Comparison of ENCODE assay signal across 8 mouse cellular contexts in genomic region chr11:113752158-113752661, GRCm38 (mm10). TPM values are rescaled to one million over a fixed set of nuclear protein-coding genes. Genes with fewer than 3 reads are reported as not detected.
DNase-seq lines count a peak whose midpoint lies in the region; ATAC-seq lines count a peak whose summit lies in the region.

No protein-coding gene starts in this region.

- H3K27ac ChIP-seq in forebrain, embryonic 15.5 days (replicated peaks), result peak overlapping the region; percentile 97
- peak overlapping the region; percentile 98 for H3K27ac ChIP-seq in liver, embryonic 15.5 days (replicated peaks)
- H3K27ac ChIP-seq in stomach, embryonic 14.5 days (ENCODE audit: low read length), result peak overlapping the region; percentile 90

- H3K4me2 ChIP-seq in forebrain, embryonic 15.5 days (replicated peaks), result peak overlapping the region; percentile 81
- peak overlapping the region; percentile 93 for H3K4me2 ChIP-seq in liver, embryonic 15.5 days
- H3K4me2 ChIP-seq in stomach, embryonic 14.5 days (replicated peaks; ENCODE audit: low read depth, low read length), result peak overlapping the region; percentile 76

- H3K27me3 ChIP-seq in forebrain, embryonic 15.5 days, result no peaks in the 10 kb centered on the region
- H3K27me3 ChIP-seq in liver, embryonic 15.5 days, result no peaks in the 10 kb centered on the region
- H3K27me3 ChIP-seq in stomach, embryonic 14.5 days (ENCODE audit: control insufficient read depth, insufficient read depth, low read length), result no peaks in the 10 kb centered on the region

- peak overlapping the region; percentile 78 for H3K4me3 ChIP-seq in forebrain, embryonic 15.5 days
- H3K4me3 ChIP-seq in liver, embryonic 15.5 days (replicated peaks), result peak overlapping the region; percentile 87
- peak overlapping the region; percentile 96 for H3K4me3 ChIP-seq in stomach, embryonic 14.5 days (ENCODE audit: low read depth, low read length)

- no peaks in the 10 kb centered on the region for H3K36me3 ChIP-seq in forebrain, embryonic 15.5 days
- H3K36me3 ChIP-seq in liver, embryonic 15.5 days (replicated peaks), result 0 out of 2 replicates have a peak, but pooled peaks cover 5% of the 10 kb centered on the region
- H3K36me3 ChIP-seq in stomach, embryonic 14.5 days (ENCODE audit: control insufficient read depth, insufficient read depth, low read length), result peaks cover 6% of the 10 kb centered on the region; the same call in 1 of the 2 replicates

- intact Hi-C loops in heart, postnatal 10 days (cut with DNase I), result no loop called here

- H3K9ac ChIP-seq in forebrain, embryonic 15.5 days (replicated peaks), result peak overlapping the region; percentile 98
- H3K9ac ChIP-seq in liver, embryonic 15.5 days, result peak overlapping the region; percentile 93
- H3K9ac ChIP-seq in stomach, embryonic 14.5 days (replicated peaks; ENCODE audit: low read depth, low read length), result peak overlapping the region; percentile 94

- no peaks in the 10 kb centered on the region for H3K9me3 ChIP-seq in forebrain, embryonic 15.5 days
- H3K9me3 ChIP-seq in liver, embryonic 15.5 days (replicated peaks), result no peaks in the 10 kb centered on the region
- no peaks in the 10 kb centered on the region for H3K9me3 ChIP-seq in stomach, embryonic 14.5 days (ENCODE audit: control insufficient read depth, low read depth, low read length)

- peak; percentile 4; the same call in 1 of the 2 replicates for ATAC-seq in forebrain, embryonic 15.5 days (replicated peaks)
- peak; percentile 5; the same call in 1 of the 2 replicates for ATAC-seq in liver, embryonic 15.5 days (ENCODE audit: insufficient read depth)
- ATAC-seq in stomach, embryonic 14.5 days (ENCODE audit: insufficient number of reproducible peaks, insufficient read depth, low FRiP score, low read depth), result no peak

- peaks cover 39% of the 10 kb centered on the region for H3K4me1 ChIP-seq in forebrain, embryonic 15.5 days
- H3K4me1 ChIP-seq in liver, embryonic 15.5 days (replicated peaks), result peaks cover 42% of the 10 kb centered on the region
- H3K4me1 ChIP-seq in stomach, embryonic 14.5 days (ENCODE audit: control insufficient read depth, insufficient read depth, low read length), result peaks cover 29% of the 10 kb centered on the region

- peak; percentile 93 for DNase-seq in heart, adult 11 months
- no peak for DNase-seq in heart, postnatal 10 days
- peak; percentile 93 for DNase-seq in ES-CJ7 (ENCODE audit: low read depth, low spot score)
- no peak for DNase-seq in cerebellum, adult 8-10 months
- DNase-seq in thymus, adult 18-20 months, result no peak

- WGBS in forebrain, embryonic 15.5 days, result 24% methylated on average over 15 of the region's 15 CpGs
- 9% methylated on average over 15 of the region's 15 CpGs for WGBS in liver, embryonic 15.5 days (ENCODE audit: insufficient replicate concordance)
- WGBS in stomach, embryonic 14.5 days, result 19% methylated on average over 15 of the region's 15 CpGs

RNA-seq across cellular contexts. Expression of gene Cdc42ep4, which starts 0.5 kb away (rescaled TPM):
- total RNA-seq in heart, postnatal 10 days (2021), result 10 to 100 TPM; 23.6 to 33.0 TPM
- polyA plus RNA-seq in forebrain, embryonic 15.5 days (2015; fragmentation: Nextera tagmentation; extraction: Ambion mirVana), result 91.5 and 97.2 TPM in 2 replicates
- polyA plus RNA-seq in liver, embryonic 15.5 days (2015; fragmentation: Nextera tagmentation; extraction: Ambion mirVana), result 17.1 and 19.8 TPM in 2 replicates
- 51.5 and 51.6 TPM in 2 replicates for polyA plus RNA-seq in stomach, embryonic 14.5 days (2014; fragmentation: Nextera tagmentation; extraction: Ambion mirVana)

RNA-seq across cellular contexts. Expression of gene Cpsf4l, which starts 42.4 kb away (rescaled TPM):
- not detected for total RNA-seq in heart, postnatal 10 days (2021)
- 0.18 and 0.38 TPM in 2 replicates for polyA plus RNA-seq in forebrain, embryonic 15.5 days (2015; fragmentation: Nextera tagmentation; extraction: Ambion mirVana)
- not detected in 2 replicates for polyA plus RNA-seq in liver, embryonic 15.5 days (2015; fragmentation: Nextera tagmentation; extraction: Ambion mirVana)
- 0.49 and 0.52 TPM in 2 replicates for polyA plus RNA-seq in stomach, embryonic 14.5 days (2014; fragmentation: Nextera tagmentation; extraction: Ambion mirVana)

Comparison
In these comparisons a context has a peak if more than half of its experiments do, and no peak if none do; other contexts are left out.
1. DNase-seq: peak in heart, adult 11 months (single experiment) and ES-CJ7 (single experiment); none in heart, postnatal 10 days (0 of 2), cerebellum, adult 8-10 months (single experiment) and thymus, adult 18-20 months (0 of 2).
2. Peak in every context shown above with its lines, with median percentiles within 50 percentile points of each other: H3K27ac ChIP-seq, H3K4me2 ChIP-seq, H3K4me3 ChIP-seq and H3K9ac ChIP-seq.